Mouse (Mus musculus) thymus, adult 2 months (tissue): Measurements from ENCODE around the gene Rpl29. TPM values are rescaled to one million over a fixed set of nuclear protein-coding genes. Genes with fewer than 3 reads are reported as not detected.

ENCODE experiments used
- DNase-seq: peaks from one replicate; pipeline ENCODE4 v3.0.0; 2021
- H3K27ac ChIP-seq: fragments of 200-500 bp; 2 replicates; pipeline ENCODE4 v1.5.1; 2012; ENCODE audit warnings: low read length, control low read depth; ENCODE audit not compliant: control insufficient read depth, insufficient read depth
- H3K27me3 ChIP-seq: fragments of 200-500 bp; 2 replicates; pipeline ENCODE4 v1.6.1; 2012; ENCODE audit warnings: mild to moderate bottlenecking, low read length, moderate library complexity, mixed read lengths; ENCODE audit not compliant: control insufficient read depth, insufficient read depth
- H3K36me3 ChIP-seq: fragments of 200-500 bp; 2 replicates; pipeline ENCODE4 v1.6.1; 2012; ENCODE audit warnings: mild to moderate bottlenecking, low read length, moderate library complexity; ENCODE audit not compliant: control insufficient read depth, insufficient read depth
- H3K4me1 ChIP-seq: fragments of 200-500 bp; replicated peaks from 2 replicates; pipeline ENCODE4 v1.6.1; 2012; ENCODE audit warnings: low read length; ENCODE audit not compliant: control insufficient read depth, insufficient read depth
- H3K4me3 ChIP-seq: fragments of 200-500 bp; 2 replicates; pipeline ENCODE4 v1.5.1; 2012; ENCODE audit warnings: mild to moderate bottlenecking, low read length, control low read depth, moderate library complexity; ENCODE audit not compliant: control insufficient read depth, insufficient read depth
- CTCF ChIP-seq: fragments of 200-500 bp; IDR thresholded peaks from 2 replicates; pipeline ENCODE4 v1.5.1; 2012; ENCODE audit warnings: mild to moderate bottlenecking, control low read depth, low read length, moderate library complexity, borderline replicate concordance; ENCODE audit not compliant: control insufficient read depth, poor library complexity, insufficient read depth; ENCODE audit errors: extremely low read depth
- POLR2A ChIP-seq: fragments of 200-500 bp; IDR thresholded peaks from 2 replicates; pipeline ENCODE4 v1.6.1; 2012; ENCODE audit warnings: mild to moderate bottlenecking, low read length, control low read depth, moderate library complexity; ENCODE audit not compliant: control insufficient read depth, poor library complexity, insufficient read depth; ENCODE audit errors: extremely low read depth
- WGBS: fragments of 180-500 bp; shearing (Covaris S2); methylation state at CpG from one replicate; pipeline ENCODE4 v1.1.7; 2018; 5-methylcytosine and 5-hydroxymethylcytosine counted together
- polyA plus RNA-seq: library from polyadenylated mRNA; depleted of rRNA; stranded (reverse); fragments of >200 nt; gene quantifications from 2 replicates; pipeline ENCODE4 v1.2.3, GENCODE M21; 2012

Gene Rpl29
- polyA plus RNA-seq, 1 experiment: 524 TPM

- no peak for DNase-seq
- TF ChIP-seq POLR2A (no peak), CTCF (no peak)
- Histone ChIP-seq H3K4me3 (no peak overlapping the region), H3K27me3 (no peaks in the 10 kb centered on the region), H3K4me1 (peaks cover 6% of the 10 kb centered on the region), H3K27ac (no peak overlapping the region), H3K36me3 (no peaks in the 10 kb centered on the region)
- WGBS: 66% methylated on average over 4 of the region's 4 CpGs
Measured at GRCm38 (mm10) chr9:106397733-106398132, 31.5 kb upstream of the Rpl29 start.

DNA sequence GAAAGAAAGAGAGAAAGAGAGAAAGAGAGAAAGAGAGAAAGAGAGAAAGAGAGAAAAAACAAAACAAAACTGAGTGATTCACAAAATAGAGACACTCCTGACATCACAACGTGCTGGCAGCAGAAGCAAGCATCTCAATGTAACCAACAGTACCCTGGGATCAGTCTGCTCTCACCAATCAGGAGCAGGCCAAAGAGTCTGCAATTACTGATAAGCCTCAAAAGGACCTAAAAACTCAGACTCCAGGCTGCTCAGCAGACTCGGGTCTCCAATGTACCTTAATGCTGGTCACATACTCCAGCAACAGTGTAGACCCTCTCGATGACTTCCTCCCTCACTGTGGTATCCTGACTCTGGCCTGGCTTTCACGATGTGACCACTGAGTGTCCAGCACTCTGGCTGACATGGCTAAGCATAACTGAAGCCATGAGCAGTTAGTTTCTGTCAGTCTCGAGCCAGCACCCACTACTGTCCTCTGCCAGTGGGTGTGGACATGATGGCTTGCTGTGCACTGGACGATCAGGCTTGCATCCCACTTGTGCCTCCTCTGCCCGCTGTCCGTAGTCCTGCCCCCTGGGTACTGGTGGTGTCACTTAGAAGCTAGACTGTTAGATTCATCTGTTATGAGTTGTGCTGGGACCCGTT lies 30.5 kb upstream of the Rpl29 start:
- H3K27ac ChIP-seq: no peak overlapping the region
- no peak for DNase-seq
- peaks cover 6% of the 10 kb centered on the region for H3K4me1 ChIP-seq
- 77% methylated on average over 9 of the region's 9 CpGs for WGBS
- no peaks in the 10 kb centered on the region for H3K36me3 ChIP-seq
- no peaks in the 10 kb centered on the region for H3K27me3 ChIP-seq
- TF ChIP-seq POLR2A: no peak
- H3K4me3 ChIP-seq: no peak overlapping the region

- Histone ChIP-seq H3K27me3 (no peaks in the 10 kb centered on the region), H3K4me3 (no peak overlapping the region), H3K36me3 (no peaks in the 10 kb centered on the region), H3K27ac (no peak overlapping the region), H3K4me1 (no peaks in the 10 kb centered on the region)
- no peak for TF ChIP-seq CTCF
- TF ChIP-seq POLR2A: no peak
- DNase-seq: no peak
- 95% methylated on average over 3 of the region's 3 CpGs for WGBS
Measured at GRCm38 (mm10) chr9:106399808-106400207, 29.4 kb upstream of the Rpl29 start.

DNA sequence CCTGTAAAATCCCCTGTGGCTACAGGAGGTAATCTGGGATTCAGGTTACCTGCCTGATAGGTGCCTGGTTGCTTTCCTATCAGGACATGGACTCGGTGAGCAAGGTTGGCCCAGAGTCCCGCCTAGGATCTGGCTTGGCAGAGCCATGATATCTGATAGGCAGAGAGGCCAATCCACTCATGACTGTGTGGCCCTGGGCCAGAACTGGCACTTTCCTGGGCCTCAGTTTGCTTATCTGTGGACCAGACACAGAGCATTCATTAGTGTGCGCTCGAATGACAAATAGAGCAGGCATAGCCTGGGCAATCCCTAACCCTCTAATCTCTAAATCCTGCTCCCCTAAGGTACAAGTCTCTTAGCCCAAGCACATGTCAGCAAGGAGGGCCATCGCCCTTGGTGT lies 27.1 kb upstream of the Rpl29 start:
- Histone ChIP-seq H3K36me3 (no peaks in the 10 kb centered on the region), H3K4me3 (no peak overlapping the region), H3K27me3 (no peaks in the 10 kb centered on the region), H3K4me1 (no peaks in the 10 kb centered on the region), H3K27ac (no peak overlapping the region)
- no peak for DNase-seq
- no peak for TF ChIP-seq CTCF
- no peak for TF ChIP-seq POLR2A
- WGBS: 92% methylated on average over 5 of the region's 5 CpGs

GRCm38 (mm10) chr9:106402607-106403375 lies 26.5 kb upstream of the Rpl29 start:
- H3K27me3 ChIP-seq: no peaks in the 10 kb centered on the region
- WGBS: 90% methylated on average over 16 of the region's 16 CpGs
- no peak for DNase-seq
- no peak overlapping the region for H3K27ac ChIP-seq
- no peaks in the 10 kb centered on the region for H3K36me3 ChIP-seq
- no peaks in the 10 kb centered on the region for H3K4me1 ChIP-seq
- TF ChIP-seq POLR2A: no peak
- TF ChIP-seq CTCF: no peak
- no peak overlapping the region for H3K4me3 ChIP-seq

- Histone ChIP-seq H3K4me1 (no peaks in the 10 kb centered on the region), H3K36me3 (no peaks in the 10 kb centered on the region), H3K27ac (no peak overlapping the region), H3K27me3 (no peaks in the 10 kb centered on the region), H3K4me3 (no peak overlapping the region)
- DNase-seq: no peak
- TF ChIP-seq POLR2A: no peak
- TF ChIP-seq CTCF: no peak
- 88% methylated on average over 6 of the region's 6 CpGs for WGBS
Measured at GRCm38 (mm10) chr9:106405275-106405674, 24.0 kb upstream of the Rpl29 start.

GRCm38 (mm10) chr9:106406443-106407078 lies 22.7 kb upstream of the Rpl29 start:
- no peaks in the 10 kb centered on the region for H3K27me3 ChIP-seq
- DNase-seq: no peak
- no peak overlapping the region for H3K27ac ChIP-seq
- peaks cover 10% of the 10 kb centered on the region for H3K4me1 ChIP-seq
- TF ChIP-seq CTCF: no peak
- no peak for TF ChIP-seq POLR2A
- WGBS: 81% methylated on average over 8 of the region's 8 CpGs
- H3K4me3 ChIP-seq: no peak overlapping the region
- H3K36me3 ChIP-seq: no peaks in the 10 kb centered on the region
